Mouse (Mus musculus): ENCODE data around the gene Gtf2f1.

Gtf2f1 gene

GRCm38 (mm10) chr17:57001228-57001627 lies 9.9 kb downstream of the Gtf2f1 start:
- no peak for DNase-seq

- DNase-seq, result no peak
Observed at GRCm38 (mm10) chr17:56999968-57000609, 11.0 kb downstream of the Gtf2f1 start, which contains the start of gene Pspn. Pspn (minus strand) TSS chr17:57000018.

- no peak for DNase-seq
Observed at GRCm38 (mm10) chr17:56999414-56999813, 11.7 kb downstream of the Gtf2f1 start.

- DNase-seq, result peak; percentile 100
Observed at GRCm38 (mm10) chr17:56997029-56997667, 13.9 kb downstream of the Gtf2f1 start, which contains the start of gene Alkbh7. Alkbh7 (plus strand) TSS chr17:56997339.

- DNase-seq, result no peak
Observed at GRCm38 (mm10) chr17:56996506-56996905, 14.6 kb downstream of the Gtf2f1 start.

- no peak for DNase-seq
Observed at GRCm38 (mm10) chr17:56995046-56995445, 16.0 kb downstream of the Gtf2f1 start.

- no peak for DNase-seq
Observed at GRCm38 (mm10) chr17:56990966-56991365, 20.1 kb downstream of the Gtf2f1 start.

GRCm38 (mm10) chr17:56990115-56990746 lies 20.9 kb downstream of the Gtf2f1 start, which contains the start of gene Clpp:
Clpp (plus strand) TSS chr17:56990305.
- peak; percentile 96 for DNase-seq

GRCm38 (mm10) chr17:56989467-56990114 lies 21.5 kb downstream of the Gtf2f1 start:
- no peak for DNase-seq

- DNase-seq, result no peak
Observed at GRCm38 (mm10) chr17:56988921-56989430, 22.1 kb downstream of the Gtf2f1 start.

GRCm38 (mm10) chr17:56988441-56988840 lies 22.6 kb downstream of the Gtf2f1 start:
- no peak for DNase-seq

- no peak for DNase-seq
Observed at GRCm38 (mm10) chr17:56986105-56986805, 24.8 kb downstream of the Gtf2f1 start.

GRCm38 (mm10) chr17:56985656-56986055 lies 25.4 kb downstream of the Gtf2f1 start:
- no peak for DNase-seq

- DNase-seq, result no peak
Observed at GRCm38 (mm10) chr17:56984886-56985285, 26.2 kb downstream of the Gtf2f1 start.

- no peak for DNase-seq
Observed at GRCm38 (mm10) chr17:56982013-56982412, 29.1 kb downstream of the Gtf2f1 start, which contains the start of gene Acer1. Acer1 (minus strand) TSS chr17:56982126.

GRCm38 (mm10) chr17:56981049-56981448 lies 30.0 kb downstream of the Gtf2f1 start:
- no peak for DNase-seq

GRCm38 (mm10) chr17:56979524-56979923 lies 31.6 kb downstream of the Gtf2f1 start:
- no peak for DNase-seq

GRCm38 (mm10) chr17:56976531-56977390 lies 34.3 kb downstream of the Gtf2f1 start:
- no peak for DNase-seq

- DNase-seq, result no peak
Observed at GRCm38 (mm10) chr17:56975391-56975790, 35.7 kb downstream of the Gtf2f1 start.

- DNase-seq, result no peak
Observed at GRCm38 (mm10) chr17:56974708-56975240, 36.3 kb downstream of the Gtf2f1 start.
